Mouse (Mus musculus): Measurements from ENCODE around the gene Rnase9. TPM values are rescaled to one million over a fixed set of nuclear protein-coding genes. Genes with fewer than 3 reads are reported as not detected.

The Rnase9 gene
- total RNA-seq, 1 experiment: not detected

DNA sequence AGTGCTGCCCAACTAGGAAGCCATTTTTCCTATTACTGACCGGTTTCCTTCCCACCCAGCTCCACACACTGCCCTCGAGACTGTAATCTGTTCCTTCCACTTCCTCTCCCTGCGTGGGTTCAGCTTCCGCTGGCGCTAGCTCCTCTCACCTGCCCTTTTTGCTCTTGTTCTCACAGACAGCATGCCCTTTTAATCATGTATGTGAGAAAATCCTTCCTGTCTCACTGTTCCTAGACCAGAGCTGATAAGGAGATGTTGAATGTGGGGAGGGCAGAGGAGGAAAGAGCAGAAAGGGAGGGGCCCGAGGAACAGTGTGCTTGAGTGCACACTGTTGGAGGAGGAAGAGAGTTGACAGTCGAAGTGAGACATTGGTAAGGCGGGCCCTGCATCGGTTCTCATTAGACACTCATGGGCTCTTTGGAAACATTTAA, 15.7 kb upstream of the Rnase9 start, which contains the start of gene Rnase12:
Gene Rnase12 (minus strand): TSS at position 261 of the 431 bp plus-strand sequence.
- Histone ChIP-seq H3K4me3 (ENCODE audit: insufficient read depth in 1 of 2, low read depth in 1 of 2, low read length in 2 of 2, poor library complexity in 1 of 2, severe bottlenecking in 1 of 2) (no peak within 1 kb of the TSS; a peak in 1 of 4 replicates), H3K9ac (ENCODE audit: insufficient read depth, low read depth, low read length, poor library complexity, severe bottlenecking) (no peak within 1 kb of the TSS), H3K4me1 (ENCODE audit: control insufficient read depth in 2 of 2, insufficient read depth in 2 of 2, low read length in 2 of 2, poor library complexity in 1 of 2) (peaks cover 2 to 10% of the 10 kb centered on the region in 2 experiments; a peak in 1 of 4 replicates), H3K9me3 (ENCODE audit: control insufficient read depth, insufficient read depth, low read depth, low read length) (no peaks in the 10 kb centered on the region), H3K36me3 (ENCODE audit: control insufficient read depth, insufficient read depth, low read length, poor library complexity, severe bottlenecking) (no peaks in the 10 kb centered on the region), H3K27ac (ENCODE audit: insufficient read depth, low read depth, low read length, poor library complexity, severe bottlenecking) (no peak within 1 kb of the TSS)
- in situ Hi-C loops (cut with MboI; ENCODE audit: low sequenced_read_pairs in 2 of 2, unreplicated experiment in 2 of 2): loop anchor here in 1 of 2 experiments (25.0 kb wide), 1 partner anchor 220 kb away; no protein-coding TSS in a partner anchor
- DNase-seq (ENCODE audit: low read depth, low spot score): no peak
- no peak for TF ChIP-seq CHD2 (IDR thresholded peaks at IDR 0.05; ENCODE audit: low read depth, low read length)
- no peak for TF ChIP-seq HCFC1 (IDR thresholded peaks at IDR 0.05; ENCODE audit: borderline replicate concordance, insufficient read depth, low read length)
- no peak for TF ChIP-seq MAFK (IDR thresholded peaks at IDR 0.05; ENCODE audit: insufficient read depth, low read depth, low read length)
- TF ChIP-seq ZNF384 (IDR thresholded peaks at IDR 0.05; ENCODE audit: low read depth, low read length): no peak
- no peak for TF ChIP-seq ZC3H11A (IDR thresholded peaks at IDR 0.05; ENCODE audit: borderline replicate concordance, low read depth, low read length)

DNA sequence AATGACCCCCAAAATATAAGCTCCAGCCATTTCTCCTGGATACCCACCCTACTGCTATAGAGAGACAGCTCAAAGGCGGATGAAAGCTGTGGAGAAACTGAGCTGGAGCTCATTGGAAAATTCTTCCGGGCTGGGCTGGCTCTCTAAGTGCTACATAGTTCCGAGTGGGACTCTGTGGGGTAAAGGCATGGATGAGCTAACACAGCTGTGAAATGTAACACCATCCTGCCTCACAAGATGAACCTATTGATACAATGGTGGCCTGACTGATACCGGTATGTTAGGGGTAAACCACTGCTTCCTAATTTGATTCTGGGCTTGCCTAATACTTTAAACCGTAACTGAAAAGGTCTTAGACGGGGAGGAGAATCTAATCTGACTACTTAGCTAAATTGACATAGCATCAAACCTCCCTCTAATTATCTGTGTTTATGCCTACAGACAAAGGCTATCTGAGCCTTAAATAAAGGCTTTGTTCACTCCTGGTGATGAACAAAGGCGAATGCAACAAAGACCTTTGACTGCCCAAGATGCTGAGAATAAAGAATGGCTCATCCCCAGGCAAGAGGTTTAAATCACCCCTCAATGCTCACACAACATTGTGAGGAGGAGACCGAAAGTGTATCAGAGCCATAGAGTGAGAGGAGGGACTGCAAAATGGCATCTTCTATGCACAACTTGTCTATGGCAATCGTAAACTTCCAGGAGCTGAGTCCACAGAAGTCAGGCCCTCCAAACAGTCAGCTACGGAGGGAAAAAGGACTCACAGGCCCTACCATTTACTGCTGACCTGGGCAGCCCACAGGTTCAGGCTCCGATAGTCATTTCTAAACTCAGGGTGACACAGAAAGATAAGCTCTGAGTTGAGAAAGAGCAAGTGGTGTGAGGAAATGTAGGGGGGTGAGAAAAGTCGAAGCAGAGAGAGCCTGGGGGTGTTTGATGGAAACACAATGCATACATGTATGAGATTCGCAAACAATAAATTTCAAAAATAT, 12.9 kb upstream of the Rnase9 start:
- no peak for TF ChIP-seq MAFK (IDR thresholded peaks at IDR 0.05; ENCODE audit: insufficient read depth, low read depth, low read length)
- Histone ChIP-seq H3K27ac (ENCODE audit: insufficient read depth, low read depth, low read length, poor library complexity, severe bottlenecking) (no peak overlapping the region), H3K4me1 (ENCODE audit: control insufficient read depth in 2 of 2, insufficient read depth in 2 of 2, low read length in 2 of 2, poor library complexity in 1 of 2) (peaks cover 2 to 10% of the 10 kb centered on the region in 2 experiments; a peak in 1 of 4 replicates), H3K9ac (ENCODE audit: insufficient read depth, low read depth, low read length, poor library complexity, severe bottlenecking) (no peak overlapping the region), H3K9me3 (ENCODE audit: control insufficient read depth, insufficient read depth, low read depth, low read length) (no peaks in the 10 kb centered on the region), H3K36me3 (ENCODE audit: control insufficient read depth, insufficient read depth, low read length, poor library complexity, severe bottlenecking) (no peaks in the 10 kb centered on the region), H3K4me3 (ENCODE audit: insufficient read depth in 1 of 2, low read depth in 1 of 2, low read length in 2 of 2, poor library complexity in 1 of 2, severe bottlenecking in 1 of 2) (no peak overlapping the region)
- in situ Hi-C loops (cut with MboI; ENCODE audit: low sequenced_read_pairs in 2 of 2, unreplicated experiment in 2 of 2): loop anchor here in 1 of 2 experiments (25.0 kb wide), 1 partner anchor 217 kb away; no protein-coding TSS in a partner anchor
- DNase-seq (ENCODE audit: low read depth, low spot score): no peak

DNA sequence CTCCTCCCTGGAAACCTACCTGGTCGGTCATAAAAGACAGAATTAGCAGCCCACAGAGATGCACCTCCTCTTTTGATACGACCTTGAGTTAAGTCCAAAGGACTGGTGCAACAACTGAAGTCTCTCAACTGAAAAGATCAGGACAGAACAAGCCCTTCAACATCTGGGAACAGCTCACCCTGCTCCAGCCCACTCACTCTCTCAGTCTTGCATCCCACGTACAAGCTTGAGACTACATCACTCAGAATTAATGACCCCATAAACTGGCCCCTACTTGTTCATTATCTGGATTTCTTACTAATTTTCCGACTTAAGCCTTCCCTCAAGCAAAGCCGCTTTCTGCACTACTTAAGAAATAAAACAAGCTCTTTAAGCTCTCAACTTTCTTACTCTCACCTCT, 11.5 kb upstream of the Rnase9 start:
- DNase-seq (ENCODE audit: low read depth, low spot score): no peak
- no peak overlapping the region for H3K4me3 ChIP-seq (ENCODE audit: insufficient read depth in 1 of 2, low read depth in 1 of 2, low read length in 2 of 2, poor library complexity in 1 of 2, severe bottlenecking in 1 of 2)
- TF ChIP-seq CHD2 (IDR thresholded peaks at IDR 0.05; ENCODE audit: low read depth, low read length) (no peak), MAFK (IDR thresholded peaks at IDR 0.05; ENCODE audit: insufficient read depth, low read depth, low read length) (no peak), ZNF384 (IDR thresholded peaks at IDR 0.05; ENCODE audit: low read depth, low read length) (no peak), HCFC1 (IDR thresholded peaks at IDR 0.05; ENCODE audit: borderline replicate concordance, insufficient read depth, low read length) (no peak), ZC3H11A (IDR thresholded peaks at IDR 0.05; ENCODE audit: borderline replicate concordance, low read depth, low read length) (no peak)
- H3K9ac ChIP-seq (ENCODE audit: insufficient read depth, low read depth, low read length, poor library complexity, severe bottlenecking): no peak overlapping the region
- no peak overlapping the region for H3K27ac ChIP-seq (ENCODE audit: insufficient read depth, low read depth, low read length, poor library complexity, severe bottlenecking)
- H3K36me3 ChIP-seq (ENCODE audit: control insufficient read depth, insufficient read depth, low read length, poor library complexity, severe bottlenecking): no peaks in the 10 kb centered on the region
- in situ Hi-C loops (cut with MboI; ENCODE audit: low sequenced_read_pairs in 2 of 2, unreplicated experiment in 2 of 2): loop anchor here in 1 of 2 experiments (25.0 kb wide), 1 partner anchor 216 kb away; no protein-coding TSS in a partner anchor
- H3K4me1 ChIP-seq (ENCODE audit: control insufficient read depth in 2 of 2, insufficient read depth in 2 of 2, low read length in 2 of 2, poor library complexity in 1 of 2): peaks cover 2 to 8% of the 10 kb centered on the region in 2 experiments; a peak in 1 of 4 replicates
- H3K9me3 ChIP-seq (ENCODE audit: control insufficient read depth, insufficient read depth, low read depth, low read length): no peaks in the 10 kb centered on the region

DNA sequence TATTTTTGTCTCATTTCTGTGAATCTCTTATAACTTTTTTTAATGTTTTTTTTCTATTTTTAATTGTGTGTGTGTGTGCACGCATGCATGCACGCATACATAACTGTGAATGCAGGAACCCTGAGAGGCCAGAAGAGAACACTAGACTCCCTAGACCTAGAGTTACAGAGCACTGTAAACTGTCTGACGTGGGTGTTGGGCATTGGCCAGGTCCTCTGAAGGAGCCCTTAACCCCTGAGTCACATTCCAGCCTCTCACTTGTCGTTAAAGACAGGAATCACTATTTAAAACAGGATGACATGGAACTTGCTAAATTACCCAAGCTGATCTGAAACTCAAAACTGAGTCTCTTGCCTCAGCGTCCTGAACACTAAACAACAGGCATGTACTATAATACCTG, 10.3 kb upstream of the Rnase9 start:
- TF ChIP-seq CHD2 (IDR thresholded peaks at IDR 0.05; ENCODE audit: low read depth, low read length) (no peak), ZNF384 (IDR thresholded peaks at IDR 0.05; ENCODE audit: low read depth, low read length) (no peak), HCFC1 (IDR thresholded peaks at IDR 0.05; ENCODE audit: borderline replicate concordance, insufficient read depth, low read length) (no peak), MAFK (IDR thresholded peaks at IDR 0.05; ENCODE audit: insufficient read depth, low read depth, low read length) (no peak), ZC3H11A (IDR thresholded peaks at IDR 0.05; ENCODE audit: borderline replicate concordance, low read depth, low read length) (no peak)
- no peaks in the 10 kb centered on the region for H3K9me3 ChIP-seq (ENCODE audit: control insufficient read depth, insufficient read depth, low read depth, low read length)
- DNase-seq (ENCODE audit: low read depth, low spot score): no peak

More for the DNA sequence above, 10.3 kb upstream of the Rnase9 start:
- Histone ChIP-seq H3K27ac (ENCODE audit: insufficient read depth, low read depth, low read length, poor library complexity, severe bottlenecking) (no peak overlapping the region), H3K4me1 (ENCODE audit: control insufficient read depth in 2 of 2, insufficient read depth in 2 of 2, low read length in 2 of 2, poor library complexity in 1 of 2) (peaks cover 2 to 5% of the 10 kb centered on the region in 2 experiments; a peak in 1 of 4 replicates), H3K9ac (ENCODE audit: insufficient read depth, low read depth, low read length, poor library complexity, severe bottlenecking) (no peak overlapping the region), H3K4me3 (ENCODE audit: insufficient read depth in 1 of 2, low read depth in 1 of 2, low read length in 2 of 2, poor library complexity in 1 of 2, severe bottlenecking in 1 of 2) (no peak overlapping the region), H3K36me3 (ENCODE audit: control insufficient read depth, insufficient read depth, low read length, poor library complexity, severe bottlenecking) (no peaks in the 10 kb centered on the region)
- in situ Hi-C loops (cut with MboI; ENCODE audit: low sequenced_read_pairs in 2 of 2, unreplicated experiment in 2 of 2): loop anchor here in 1 of 2 experiments (25.0 kb wide), 1 partner anchor 215 kb away; no protein-coding TSS in a partner anchor

All from ES-E14 (cell line).